Mouse (Mus musculus): ENCODE measurements around the gene Gulp1.

DNA sequence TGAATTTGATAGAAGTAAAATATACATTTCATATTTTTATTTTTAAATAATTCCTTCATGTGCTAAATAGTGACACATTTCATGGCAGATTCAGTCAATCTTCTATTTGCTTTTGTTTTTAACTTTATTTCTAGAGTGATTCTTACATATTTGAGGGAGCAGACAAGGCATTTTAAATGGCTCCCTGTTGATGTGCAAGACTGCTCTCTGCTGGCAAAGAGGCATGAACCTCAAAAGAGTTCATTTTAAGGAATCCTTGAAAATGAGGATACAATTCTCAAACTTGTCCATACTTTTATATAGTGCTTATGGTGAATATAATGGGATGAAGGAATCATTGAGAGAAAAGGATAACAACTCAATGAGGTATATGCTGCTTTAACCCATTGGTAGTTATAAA lies 189.9 kb downstream of the Gulp1 start:
- no peak for TF ChIP-seq CTCF (IDR thresholded peaks at IDR 0.05; ENCODE audit: borderline replicate concordance, insufficient read depth, low read length)
- no peak for TF ChIP-seq POLR2A (IDR thresholded peaks at IDR 0.05; ENCODE audit: low read depth, low read length)

Measured in embryonic fibroblast, embryonic 13.5 days (primary cell).